Mouse (Mus musculus) megakaryocyte, embryonic 14.5 days (primary cell): ENCODE data around the gene Lims1.

Experiments
- FLI1 ChIP-seq: IDR thresholded peaks from 2 replicates; pipeline ENCODE4 v1.6.1; 2012; ENCODE audit warnings: low read length, inconsistent platforms, mixed read lengths
- GATA1 ChIP-seq: IDR thresholded peaks from 3 replicates; pipeline ENCODE4 v1.6.1; 2012; ENCODE audit warnings: mixed read lengths, low read length, inconsistent platforms, borderline replicate concordance

- no peak for TF ChIP-seq GATA1
- no peak for TF ChIP-seq FLI1
These were observed 46.4 kb downstream of the Lims1 start for GRCm38 (mm10) chr10:58369707-58370093.
